Mouse (Mus musculus) megakaryocyte-erythroid progenitor cell, adult 5-6 weeks (primary cell): ENCODE measurements at regions not wholly inside any gene's neighbourhood (a gene's known extent, or its start where the extent isn't known, plus 50 kb on each side); places are given as distances from the start of the nearest gene placed in this dataset.

Experiments used
- ATAC-seq: replicated peaks from 2 replicates; pipeline ENCODE4 v1.8.0; 2016; ENCODE audit warnings: mild to moderate bottlenecking, inconsistent platforms; ENCODE audit not compliant: severe bottlenecking, poor library complexity, low FRiP score, low TSS enrichment

- no peak for ATAC-seq
These were observed 78.5 kb upstream of the Krr1 start for GRCm38 (mm10) chr10:111893941-111894340.

- peak; percentile 61 for ATAC-seq
These were observed 75.1 kb upstream of the Krr1 start for GRCm38 (mm10) chr10:111897361-111897760.

- no peak for ATAC-seq
These were observed 71.4 kb upstream of the Krr1 start for GRCm38 (mm10) chr10:111900723-111901716.

- ATAC-seq: no peak
These were observed 68.5 kb upstream of the Krr1 start for GRCm38 (mm10) chr10:111903956-111904355.

- ATAC-seq: 0 out of 2 replicates have a peak, but pooled peaks have one; percentile 18
These were observed 64.6 kb upstream of the Krr1 start for GRCm38 (mm10) chr10:111907836-111908235.

GRCm38 (mm10) chr10:111912561-111912960, 59.9 kb upstream of the Krr1 start:
- ATAC-seq: no peak

- no peak for ATAC-seq
These were observed 59.2 kb upstream of the Krr1 start for GRCm38 (mm10) chr10:111913066-111913785.

GRCm38 (mm10) chr10:111914231-111914630, 58.2 kb upstream of the Krr1 start:
- no peak for ATAC-seq

GRCm38 (mm10) chr10:111918071-111918507, 54.4 kb upstream of the Krr1 start:
- no peak for ATAC-seq

GRCm38 (mm10) chr10:111919475-111919874, 53.0 kb upstream of the Krr1 start:
- peak; percentile 93 for ATAC-seq

- no peak for ATAC-seq
These were observed 51.0 kb upstream of the Krr1 start for GRCm38 (mm10) chr10:111921492-111921891.
